Mouse (Mus musculus) adrenal gland, postnatal 36 days (tissue): ENCODE measurements at regions not wholly inside any gene's neighbourhood (a gene's known extent, or its start where the extent isn't known, plus 50 kb on each side); places are given as distances from the start of the nearest gene placed in this dataset.

ENCODE experiments used
- DNase-seq, 2 experiments: peaks; one replicate each; pipeline ENCODE4 v3.0.0; 2021; ENCODE audit warnings: mixed read lengths in 1 of 2

- no peak for DNase-seq
Measured at GRCm38 (mm10) chr4:34105251-34105650, 55.3 kb upstream of the Spaca1 start.

DNA sequence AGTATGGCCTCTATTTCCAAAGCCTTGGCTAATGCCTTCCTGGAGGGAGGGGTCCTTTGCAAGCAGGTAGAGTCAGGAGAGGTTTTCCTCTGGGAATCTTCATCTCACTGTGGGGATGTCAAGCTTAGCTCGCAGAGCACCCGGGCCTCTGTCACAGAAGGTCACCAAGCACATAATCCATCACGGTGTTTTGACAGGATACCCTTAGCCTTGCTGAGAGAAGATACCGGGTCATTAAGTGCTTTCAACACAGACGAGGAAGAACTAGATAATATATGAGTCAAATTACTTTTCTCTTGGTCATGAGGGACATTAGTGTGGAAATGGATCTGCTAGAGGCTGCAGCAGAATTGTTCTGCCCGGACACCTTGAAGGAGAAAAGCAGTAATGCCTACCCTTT lies 64.3 kb upstream of the Spaca1 start:
- peak; percentile 17 to 27 for DNase-seq

GRCm38 (mm10) chr4:34117086-34117485 lies 67.1 kb upstream of the Spaca1 start:
- no peak for DNase-seq

- no peak for DNase-seq
Measured at GRCm38 (mm10) chr4:34122959-34123520, 73.0 kb upstream of the Spaca1 start.

DNA sequence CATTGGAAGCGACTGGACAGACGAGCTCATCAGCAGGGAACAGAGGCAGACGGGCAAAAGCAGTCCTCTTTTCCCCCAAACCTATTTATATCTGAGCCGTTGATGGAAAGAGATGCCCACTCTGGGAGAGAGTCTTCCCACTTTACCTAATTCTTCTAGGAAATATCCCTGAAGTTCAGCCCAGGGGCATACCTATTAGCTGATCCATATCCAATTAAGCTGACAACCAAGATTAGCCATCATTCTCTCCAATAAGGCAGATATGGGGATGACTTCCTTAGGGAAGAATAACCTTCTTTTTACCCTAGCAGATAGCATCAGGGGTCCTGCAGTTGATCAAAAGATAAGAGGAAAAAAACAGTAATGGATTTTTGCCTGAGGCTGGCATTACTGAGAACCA lies 78.2 kb upstream of the Spaca1 start:
- DNase-seq: no peak

- no peak for DNase-seq
Measured at GRCm38 (mm10) chr4:34146133-34146867, 96.3 kb upstream of the Spaca1 start.

GRCm38 (mm10) chr4:34148956-34149739 lies 99.2 kb upstream of the Spaca1 start:
- no peak for DNase-seq

- no peak for DNase-seq
Measured at GRCm38 (mm10) chr4:34151605-34152347, 101.8 kb upstream of the Spaca1 start.

DNA sequence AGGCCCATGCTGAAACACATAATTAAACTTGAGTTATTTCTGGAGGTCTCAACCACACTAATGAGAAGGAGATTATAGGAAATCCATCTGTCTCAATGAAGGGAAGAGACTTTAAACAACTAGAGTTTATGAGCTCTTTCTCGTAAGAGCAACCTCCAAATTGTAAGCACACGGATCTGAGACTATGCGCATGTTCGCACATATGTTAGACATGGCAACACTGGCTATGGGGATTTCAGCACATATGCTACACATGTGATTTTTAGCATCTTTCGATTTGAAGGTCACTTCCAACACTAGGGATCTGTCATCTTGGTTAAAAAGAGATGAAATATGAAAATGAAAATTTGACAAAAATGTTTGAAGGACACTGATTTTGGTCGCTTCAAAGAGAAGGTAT lies 105.5 kb upstream of the Spaca1 start:
- DNase-seq: no peak

GRCm38 (mm10) chr4:34157818-34158511 lies 108.0 kb upstream of the Spaca1 start:
- DNase-seq: no peak

DNA sequence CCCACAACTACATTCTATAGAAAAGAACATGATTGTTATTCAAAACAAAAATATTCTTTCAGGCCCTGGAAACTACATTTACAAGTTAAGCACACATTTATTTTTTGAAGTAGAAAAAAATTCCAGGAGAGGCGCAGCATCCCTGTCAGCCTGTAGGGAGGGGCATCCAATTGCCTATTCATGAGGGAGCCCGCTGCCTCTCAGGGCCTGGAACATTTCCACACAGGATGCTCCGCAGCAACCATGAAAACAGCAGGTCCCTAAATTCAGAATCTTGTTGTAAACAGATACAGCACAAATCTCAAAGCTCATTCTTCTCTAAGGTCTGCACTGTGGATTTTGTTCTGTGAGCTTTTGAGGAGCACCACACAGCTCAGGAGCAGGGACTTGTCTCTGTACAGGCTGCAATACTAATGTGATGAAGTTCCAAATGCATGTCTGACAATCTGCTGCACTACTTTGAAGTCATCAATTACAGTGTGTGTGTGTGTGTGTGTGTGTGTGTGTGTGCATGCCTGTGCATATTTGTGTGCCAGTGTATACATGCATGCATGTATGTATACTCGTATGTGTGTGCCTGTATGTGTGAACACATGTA lies 121.4 kb upstream of the Spaca1 start:
- no peak for DNase-seq

DNA sequence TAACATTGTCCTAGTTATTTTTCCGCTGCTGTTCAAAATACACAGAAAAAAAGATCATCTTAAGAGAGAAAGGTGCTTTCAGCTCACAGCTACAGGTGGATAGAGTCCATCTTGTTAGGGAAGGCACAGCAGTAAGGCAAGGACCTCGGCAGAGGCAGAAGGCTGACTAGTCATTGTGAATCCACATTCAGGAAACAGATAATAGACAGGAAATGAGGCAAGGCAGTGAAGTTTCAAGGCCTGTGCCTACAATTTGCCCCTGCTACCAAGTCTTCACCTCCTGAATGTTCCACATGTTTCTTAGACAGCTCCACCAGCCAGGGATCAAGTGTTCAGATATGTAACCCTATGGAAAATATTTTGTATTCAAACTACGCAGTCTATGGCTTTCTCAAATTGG lies 122.0 kb upstream of the Spaca1 start:
- DNase-seq: no peak

DNA sequence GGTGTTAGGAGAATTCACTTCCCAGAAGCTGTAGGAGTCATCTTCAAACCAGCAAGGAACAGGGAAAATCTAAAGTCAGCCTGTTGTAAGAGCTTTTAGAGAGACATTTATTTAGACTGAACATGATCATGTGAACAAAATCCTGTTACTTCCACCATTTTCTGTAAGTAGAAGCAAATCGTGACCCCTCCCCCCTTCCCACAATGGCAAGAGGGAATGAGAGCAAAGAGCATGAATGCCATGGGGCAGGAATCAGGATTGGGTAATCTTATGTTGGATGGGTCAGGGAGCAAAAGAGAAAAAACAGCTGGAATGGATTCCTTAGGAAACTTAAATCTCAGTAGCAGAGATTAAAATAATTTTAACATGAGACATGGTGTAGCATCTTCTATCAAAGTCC lies 127.4 kb upstream of the Spaca1 start:
- peak in 1 of 2 experiments; percentile 5 for DNase-seq

DNA sequence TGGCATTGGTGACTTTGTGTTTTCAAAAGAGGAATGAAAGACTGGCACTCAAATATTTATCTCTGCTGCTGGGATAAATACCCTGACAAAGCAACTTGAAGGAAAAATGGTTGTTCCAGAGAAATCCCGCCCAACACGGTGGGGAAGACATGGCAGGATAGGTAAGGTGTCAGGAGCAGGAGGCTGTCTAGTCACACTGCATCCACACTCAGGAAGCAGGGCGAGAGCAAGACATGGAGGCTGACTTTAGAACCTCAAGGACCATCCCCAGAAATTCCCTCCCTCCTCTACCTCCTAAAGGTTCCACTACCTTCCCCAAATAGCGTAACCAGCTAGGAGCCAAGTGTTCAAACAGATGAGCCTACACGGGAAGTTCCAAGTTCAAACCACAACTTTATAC lies 136.5 kb upstream of the Spaca1 start:
- DNase-seq: no peak

DNA sequence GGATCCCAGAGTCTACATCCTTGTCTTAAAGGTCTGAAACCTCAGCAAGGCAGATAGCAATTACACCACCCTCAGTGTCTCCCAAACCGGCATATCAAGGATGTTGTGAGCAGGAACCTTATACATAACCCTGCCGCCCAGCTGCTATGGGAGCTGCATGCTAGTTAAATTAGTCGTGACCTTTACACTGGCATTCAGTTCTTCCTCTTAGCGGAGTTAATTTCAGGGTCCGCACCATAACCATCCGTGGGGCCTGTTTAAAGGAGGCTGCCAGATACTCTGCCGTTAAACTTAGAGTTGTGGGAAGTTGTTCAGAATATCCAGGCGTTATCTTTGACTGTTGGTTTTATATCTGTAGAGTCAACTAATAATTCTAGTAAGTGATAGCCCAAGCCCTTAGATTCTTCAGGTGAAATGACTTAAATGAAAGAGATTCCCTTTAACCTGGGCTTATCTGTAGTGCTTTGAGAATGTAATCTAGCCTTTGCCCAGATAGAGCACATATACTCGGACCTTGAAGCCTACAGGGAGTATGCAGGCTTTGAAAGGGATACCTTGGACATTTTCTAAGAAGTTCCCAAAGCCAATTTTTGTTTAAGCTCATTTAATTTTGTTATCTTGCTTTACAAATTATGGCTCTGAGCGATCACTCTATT lies 153.3 kb upstream of the Spaca1 start:
- no peak for DNase-seq

DNA sequence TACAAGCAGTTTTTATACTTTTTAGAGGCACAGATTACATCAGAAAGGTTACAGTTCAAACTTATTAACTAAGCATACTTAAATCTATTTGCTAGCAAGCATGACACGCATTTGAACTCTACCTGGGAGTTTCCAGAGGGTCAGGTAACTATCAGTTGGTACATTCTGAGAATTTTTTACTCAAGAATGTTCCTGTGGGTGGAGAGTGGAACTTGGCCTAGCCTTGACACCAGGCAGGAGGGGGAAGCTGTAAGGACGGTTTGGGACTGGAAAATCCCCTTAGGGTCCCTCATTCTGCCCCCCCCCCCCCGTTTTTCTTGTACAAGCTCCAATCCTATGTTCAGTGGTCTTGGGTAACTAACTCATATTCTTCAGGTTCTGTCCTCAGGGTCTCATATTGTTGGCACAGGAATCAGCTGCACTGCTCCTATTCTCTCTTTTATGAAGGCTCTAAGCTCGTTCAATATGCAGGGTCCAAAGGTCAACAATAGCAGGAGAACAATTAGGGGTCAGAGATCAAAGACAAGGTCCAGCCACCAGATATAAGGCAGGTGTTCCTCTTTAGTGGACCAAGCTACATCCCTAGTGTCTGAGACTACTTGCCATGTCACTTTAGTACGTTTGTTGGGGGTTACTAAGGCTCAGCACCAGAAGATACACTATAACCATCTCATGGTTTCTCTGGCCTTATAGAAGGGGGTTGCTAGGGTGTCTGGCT lies 159.3 kb upstream of the Spaca1 start:
- no peak for DNase-seq

DNA sequence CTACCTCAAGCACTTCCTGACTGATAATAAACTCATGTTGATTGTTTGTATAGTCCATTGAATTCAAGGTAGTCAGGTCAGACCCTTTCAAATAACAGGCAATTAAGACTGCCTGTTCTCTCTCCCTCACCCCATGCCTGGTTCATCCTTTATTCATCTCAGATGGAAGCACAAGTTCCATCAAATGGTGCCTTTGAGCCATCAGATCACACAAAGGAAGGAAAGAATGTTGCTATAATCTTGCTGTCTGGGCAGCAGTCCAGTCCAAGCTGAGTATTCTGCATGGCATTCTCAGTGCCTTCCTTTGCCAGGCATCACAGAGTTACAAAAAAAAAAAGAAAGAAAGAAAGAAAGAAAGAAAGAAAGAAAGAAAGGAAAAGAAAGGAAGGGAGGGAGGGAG lies 163.7 kb upstream of the Spaca1 start:
- no peak for DNase-seq

DNA sequence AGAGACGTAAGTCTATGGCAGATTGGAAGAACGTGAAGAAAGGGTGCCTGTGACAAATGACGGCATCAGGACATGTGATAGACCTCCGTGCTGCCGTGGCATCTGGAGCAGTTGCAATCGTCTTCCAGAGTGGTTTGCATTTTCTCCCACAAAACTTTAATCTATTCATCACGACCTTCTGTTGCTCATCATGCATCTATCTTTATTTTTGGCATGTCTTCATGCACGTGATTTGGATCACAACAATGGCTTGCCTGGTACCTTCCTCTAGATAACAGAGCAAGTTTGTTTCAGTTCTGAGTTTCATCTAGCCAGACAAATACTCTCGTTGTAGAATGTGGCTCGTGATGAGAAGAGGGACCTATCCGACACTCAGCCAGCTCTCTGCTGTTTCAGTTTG lies 164.4 kb upstream of the Spaca1 start:
- no peak for DNase-seq

GRCm38 (mm10) chr4:34221915-34222314 lies 171.9 kb upstream of the Spaca1 start:
- no peak for DNase-seq

DNA sequence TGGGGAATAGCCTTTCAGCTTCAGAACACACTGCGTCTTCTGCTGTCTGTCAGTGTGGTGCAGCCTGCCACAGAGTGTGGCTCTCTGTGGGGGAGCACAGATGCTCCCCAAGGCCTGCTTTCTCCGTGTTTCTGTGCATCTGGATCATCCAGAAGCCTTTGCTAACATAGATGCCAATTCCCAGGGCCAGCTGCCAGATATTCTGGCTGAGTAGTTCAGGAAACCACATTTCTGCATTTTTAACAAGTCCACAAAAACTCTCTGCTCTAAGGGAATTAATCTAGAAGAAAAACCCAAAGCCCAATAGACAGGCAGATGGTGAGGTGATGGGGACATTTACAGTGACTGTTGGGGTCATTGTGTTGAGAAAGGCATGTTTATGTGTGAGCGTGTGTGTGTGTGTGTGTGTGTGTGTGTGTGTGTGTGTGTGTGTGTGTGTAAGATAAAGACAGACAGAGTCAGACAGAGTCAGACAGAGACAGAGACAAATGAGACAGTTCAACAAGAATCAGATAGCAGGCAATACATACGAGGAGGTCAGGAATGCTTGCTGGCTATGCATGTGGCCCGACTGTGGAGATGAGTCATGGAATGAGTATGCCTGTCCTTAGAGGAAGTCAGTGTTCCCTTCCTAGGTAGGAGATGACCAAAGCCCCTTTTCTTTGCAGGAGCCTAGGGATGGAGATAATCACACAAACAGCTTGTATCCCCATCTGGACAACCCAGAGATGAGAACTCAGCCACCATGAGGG lies 176.3 kb upstream of the Spaca1 start:
- DNase-seq: peak in 1 of 2 experiments; percentile 21
